Mouse (Mus musculus) midbrain, embryonic 14.5 days (tissue): Measurements from ENCODE around the gene Smpd1. TPM values are rescaled to one million over a fixed set of nuclear protein-coding genes. Genes with fewer than 3 reads are reported as not detected.

ENCODE experiments used
- ATAC-seq: fragments of 200-750 bp; cut with Nextera tagmentation; 2 replicates; pipeline ENCODE4 v1.8.0; 2017; ENCODE audit warnings: moderate number of reproducible peaks, moderate library complexity; ENCODE audit not compliant: low FRiP score, low TSS enrichment
- DNase-seq: peaks from one replicate; pipeline ENCODE4 v3.0.0-alpha.2; 2015
- H3K27ac ChIP-seq: fragments of 300-500 bp; sonication (generic); replicated peaks from 2 replicates; pipeline ENCODE4 v1.5.1; 2014; ENCODE audit warnings: mild to moderate bottlenecking, low read depth, low read length, moderate library complexity
- H3K27me3 ChIP-seq: fragments of 300-500 bp; sonication (generic); 2 replicates; pipeline ENCODE4 v1.6.1; 2014; ENCODE audit warnings: low read length, control low read depth, mixed read lengths; ENCODE audit not compliant: control insufficient read depth, insufficient read depth
- H3K36me3 ChIP-seq: fragments of 300-500 bp; sonication (generic); 2 replicates; pipeline ENCODE4 v1.6.1; 2014; ENCODE audit warnings: low read length, control low read depth; ENCODE audit not compliant: control insufficient read depth, insufficient read depth
- H3K4me1 ChIP-seq: fragments of 300-500 bp; sonication (generic); 2 replicates; pipeline ENCODE4 v1.6.1; 2014; ENCODE audit warnings: mild to moderate bottlenecking, antibody characterized with exemption, low read length, control low read depth; ENCODE audit not compliant: control insufficient read depth, insufficient read depth
- H3K4me2 ChIP-seq: fragments of 300-500 bp; sonication (generic); 2 replicates; pipeline ENCODE4 v1.6.1; 2014; ENCODE audit warnings: mild to moderate bottlenecking, low read length, moderate library complexity
- H3K4me3 ChIP-seq: fragments of 300-500 bp; sonication (generic); replicated peaks from 2 replicates; pipeline ENCODE4 v1.5.1; 2014; ENCODE audit warnings: low read depth, low read length
- H3K9ac ChIP-seq: fragments of 300-500 bp; sonication (generic); replicated peaks from 2 replicates; pipeline ENCODE4 v1.6.1; 2014; ENCODE audit warnings: mild to moderate bottlenecking, low read length, moderate library complexity
- H3K9me3 ChIP-seq: fragments of 300-500 bp; sonication (generic); 2 replicates; pipeline ENCODE4 v1.6.1; 2016; ENCODE audit warnings: low read length, control low read depth, mixed read lengths; ENCODE audit not compliant: control insufficient read depth
- WGBS: fragments of 180-500 bp; shearing (Covaris S2); extraction: QIAGEN DNeasy Blood & Tissue Kit; methylation state at CpG from one replicate; pipeline ENCODE4 v1.1.7; 2014; 5-methylcytosine and 5-hydroxymethylcytosine counted together
- polyA plus RNA-seq: library from polyadenylated mRNA; unstranded; fragments of >200 nt; fragmentation: Nextera tagmentation; extraction: Ambion mirVana; gene quantifications from 2 replicates; pipeline ENCODE4 v1.2.1, GENCODE M21; 2014

Smpd1 gene
- polyA plus RNA-seq: 90.6 and 91.4 TPM in 2 replicates

DNA sequence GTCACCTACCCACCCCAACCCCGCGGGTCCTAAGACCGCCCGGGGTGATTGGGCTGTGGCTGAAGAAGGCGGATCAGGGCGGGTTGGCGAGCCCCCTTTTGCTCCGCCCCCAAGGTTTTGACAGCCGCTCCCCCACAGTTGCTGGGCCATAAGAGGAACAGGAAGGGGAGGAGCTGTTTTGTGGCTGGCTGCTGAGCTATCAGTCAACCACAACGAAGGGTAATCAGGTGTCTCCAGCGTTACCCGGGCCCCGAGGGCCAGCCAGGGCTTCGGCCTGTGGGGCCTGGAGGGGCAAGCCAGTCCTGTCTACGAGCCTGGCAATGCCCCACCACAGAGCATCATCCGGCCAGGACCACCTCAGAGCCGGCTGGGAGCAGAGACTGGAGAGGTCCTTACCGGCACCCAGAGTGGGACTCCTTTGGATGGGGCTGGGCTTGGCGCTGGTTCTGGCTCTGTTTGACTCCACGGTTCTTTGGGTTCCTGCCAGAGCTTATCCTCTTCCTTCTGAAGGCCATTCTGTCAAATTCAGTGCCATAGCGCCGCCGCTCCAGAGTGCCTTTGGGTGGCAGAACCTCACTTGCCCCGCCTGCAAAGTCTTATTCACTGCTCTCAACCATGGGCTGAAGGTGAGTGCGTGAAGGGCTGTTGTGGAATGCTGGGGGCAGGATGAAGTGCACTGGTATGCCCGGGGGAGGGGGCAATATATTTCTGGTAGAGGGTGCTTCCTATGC is at the start of gene Smpd1:
Smpd1 (plus strand) TSS at position 149 of the 731 bp plus-strand sequence.
- Histone ChIP-seq H3K9me3 (no peaks in the 10 kb centered on the region), H3K4me2 (peak within 1 kb of the TSS; percentile 65), H3K27ac (peak within 1 kb of the TSS; percentile 79), H3K36me3 (peaks cover 26% of the 10 kb centered on the region), H3K9ac (peak within 1 kb of the TSS; percentile 87), H3K27me3 (no peaks in the 10 kb centered on the region), H3K4me3 (peak within 1 kb of the TSS; percentile 75), H3K4me1 (peaks cover 22% of the 10 kb centered on the region)
- ATAC-seq (peak; percentile 93), DNase-seq (peak; percentile 95)
- WGBS: 3% methylated on average over 26 of the region's 26 CpGs

DNA sequence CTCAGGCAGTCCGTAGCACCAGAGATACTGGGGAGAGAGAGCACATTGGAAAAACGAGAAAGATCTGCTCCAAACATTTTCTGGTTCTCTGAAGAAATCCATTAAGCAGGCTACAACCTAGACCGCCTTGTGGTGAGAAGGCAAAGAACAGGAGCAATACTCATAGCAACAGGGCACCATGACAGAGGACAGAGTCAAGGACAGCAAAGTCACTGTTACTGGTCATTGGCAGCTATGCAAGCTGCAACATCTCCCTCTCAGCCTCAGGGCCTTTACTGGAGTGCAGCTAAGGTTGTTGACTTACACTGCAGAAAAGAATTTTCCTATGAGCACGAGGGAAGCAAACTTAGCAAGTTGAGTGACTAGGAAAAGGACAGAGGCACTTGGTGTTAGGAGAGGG is 46.9 kb upstream of the Smpd1 start:
- WGBS: 80% methylated on average over 4 of the region's 4 CpGs
- DNase-seq (no peak), ATAC-seq (no peak)
- H3K4me1 ChIP-seq: no peaks in the 10 kb centered on the region
- no peaks in the 10 kb centered on the region for H3K36me3 ChIP-seq
- no peak overlapping the region for H3K4me3 ChIP-seq
- no peak overlapping the region for H3K4me2 ChIP-seq
- H3K27me3 ChIP-seq: no peaks in the 10 kb centered on the region
- no peak overlapping the region for H3K27ac ChIP-seq
- H3K9ac ChIP-seq: no peak overlapping the region
- no peaks in the 10 kb centered on the region for H3K9me3 ChIP-seq

DNA sequence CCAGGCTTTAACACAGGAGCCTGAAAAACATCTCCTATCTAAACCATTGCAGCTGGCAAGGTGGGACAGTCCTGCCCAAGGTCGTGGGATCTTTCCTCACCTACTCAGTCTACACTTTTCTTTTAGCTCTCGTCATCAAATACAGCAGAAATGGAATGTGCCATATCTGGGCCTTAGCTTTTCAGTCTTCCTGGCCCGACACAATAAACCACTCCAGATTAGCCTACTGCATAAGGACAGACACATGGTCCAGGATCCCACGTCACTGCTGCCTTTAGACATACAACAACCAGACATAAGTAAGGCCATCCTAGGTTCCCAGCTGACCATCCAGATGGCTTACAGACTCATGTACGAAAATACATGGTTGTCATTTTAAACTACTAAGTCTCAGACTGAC is 44.0 kb upstream of the Smpd1 start:
- no peak for DNase-seq
- Histone ChIP-seq H3K27ac (no peak overlapping the region), H3K9me3 (no peaks in the 10 kb centered on the region), H3K4me3 (no peak overlapping the region), H3K4me1 (peaks cover 4% of the 10 kb centered on the region; the same call in 1 of the 2 replicates), H3K36me3 (no peaks in the 10 kb centered on the region), H3K9ac (no peak overlapping the region), H3K4me2 (no peak overlapping the region), H3K27me3 (no peaks in the 10 kb centered on the region)
- WGBS: 88% methylated on average over 5 of the region's 5 CpGs
- no peak for ATAC-seq

DNA sequence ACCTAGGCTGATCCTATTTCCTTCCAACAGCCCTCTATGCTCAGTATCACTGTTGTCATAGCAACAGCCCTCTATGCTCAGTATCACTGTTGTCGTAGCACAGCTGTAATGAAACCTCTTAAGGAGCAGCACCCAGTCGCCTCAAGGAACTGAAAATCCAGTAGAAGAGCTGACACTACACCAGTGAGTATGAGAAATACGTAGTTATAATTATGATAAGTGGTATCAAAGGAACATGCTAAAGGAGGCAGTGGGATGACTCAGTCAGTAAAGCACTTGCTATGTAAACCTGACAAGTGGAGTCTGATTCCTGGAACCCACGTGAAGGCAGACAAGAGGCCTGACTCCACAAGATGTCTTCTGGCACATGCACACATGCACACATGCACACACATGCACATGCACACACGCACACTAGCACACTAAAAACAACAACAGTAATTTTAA is 40.3 kb upstream of the Smpd1 start:
- Histone ChIP-seq H3K9me3 (no peaks in the 10 kb centered on the region), H3K4me1 (peaks cover 8% of the 10 kb centered on the region; the same call in 1 of the 2 replicates), H3K9ac (0 out of 2 replicates have a peak overlapping the region, but pooled peaks have one; percentile 6), H3K27me3 (no peaks in the 10 kb centered on the region), H3K36me3 (no peaks in the 10 kb centered on the region), H3K27ac (peak overlapping the region; percentile 45), H3K4me2 (no peak overlapping the region), H3K4me3 (no peak overlapping the region)
- ATAC-seq (peak; percentile 51; the same call in 1 of the 2 replicates), DNase-seq (peak; percentile 75)
- 52% methylated on average over 5 of the region's 5 CpGs for WGBS

DNA sequence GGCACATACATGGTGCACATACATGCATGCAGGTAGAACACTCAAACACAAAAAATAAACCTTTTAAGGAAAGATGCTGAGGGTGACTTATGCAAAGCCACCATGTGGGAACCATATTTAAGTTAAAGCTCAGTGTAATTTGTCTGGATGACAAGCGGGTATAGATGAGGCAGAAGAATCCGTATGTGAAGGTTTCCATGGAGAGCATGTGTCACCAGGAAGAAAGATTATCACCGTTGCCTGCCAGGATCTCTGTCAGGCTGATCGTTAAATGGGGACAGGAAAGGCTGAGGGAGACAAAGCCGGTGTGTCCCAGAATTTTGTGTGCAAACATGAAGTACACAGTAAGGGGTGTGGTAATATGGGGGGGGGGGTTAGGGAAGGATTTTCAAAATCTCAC is 39.6 kb upstream of the Smpd1 start:
- no peak overlapping the region for H3K27ac ChIP-seq

DNA sequence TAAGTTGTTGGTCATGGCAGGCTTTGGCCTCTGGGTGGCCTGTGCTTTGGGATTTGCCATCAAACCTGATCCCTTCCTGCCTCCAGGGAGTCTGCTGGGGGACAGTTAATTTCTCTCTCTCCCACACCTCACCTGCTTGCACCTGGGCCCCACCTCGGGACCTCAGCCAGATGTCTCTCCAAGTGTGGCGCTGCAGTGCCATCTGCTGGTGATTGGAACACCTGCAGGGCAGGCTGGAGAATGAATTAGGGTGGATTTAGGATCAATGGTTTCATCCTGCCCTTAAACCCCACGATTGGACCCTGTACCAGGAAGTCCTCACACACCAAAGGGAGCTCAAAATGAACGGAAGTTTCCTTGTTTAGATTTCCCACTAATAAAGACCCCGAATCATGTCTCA is 39.0 kb upstream of the Smpd1 start:
- WGBS: 9% methylated on average over 5 of the region's 5 CpGs
- Histone ChIP-seq H3K27ac (no peak overlapping the region), H3K4me1 (peaks cover 8% of the 10 kb centered on the region; the same call in 1 of the 2 replicates)

More for the DNA sequence above, 39.6 kb upstream of the Smpd1 start:
- Histone ChIP-seq H3K27me3 (no peaks in the 10 kb centered on the region), H3K4me1 (peaks cover 8% of the 10 kb centered on the region; the same call in 1 of the 2 replicates), H3K9ac (no peak overlapping the region), H3K4me3 (no peak overlapping the region), H3K9me3 (no peaks in the 10 kb centered on the region), H3K4me2 (no peak overlapping the region), H3K36me3 (no peaks in the 10 kb centered on the region)
- DNase-seq: no peak
- 66% methylated on average over 5 of the region's 5 CpGs for WGBS
- ATAC-seq: peak; percentile 7; the same call in 1 of the 2 replicates

DNA sequence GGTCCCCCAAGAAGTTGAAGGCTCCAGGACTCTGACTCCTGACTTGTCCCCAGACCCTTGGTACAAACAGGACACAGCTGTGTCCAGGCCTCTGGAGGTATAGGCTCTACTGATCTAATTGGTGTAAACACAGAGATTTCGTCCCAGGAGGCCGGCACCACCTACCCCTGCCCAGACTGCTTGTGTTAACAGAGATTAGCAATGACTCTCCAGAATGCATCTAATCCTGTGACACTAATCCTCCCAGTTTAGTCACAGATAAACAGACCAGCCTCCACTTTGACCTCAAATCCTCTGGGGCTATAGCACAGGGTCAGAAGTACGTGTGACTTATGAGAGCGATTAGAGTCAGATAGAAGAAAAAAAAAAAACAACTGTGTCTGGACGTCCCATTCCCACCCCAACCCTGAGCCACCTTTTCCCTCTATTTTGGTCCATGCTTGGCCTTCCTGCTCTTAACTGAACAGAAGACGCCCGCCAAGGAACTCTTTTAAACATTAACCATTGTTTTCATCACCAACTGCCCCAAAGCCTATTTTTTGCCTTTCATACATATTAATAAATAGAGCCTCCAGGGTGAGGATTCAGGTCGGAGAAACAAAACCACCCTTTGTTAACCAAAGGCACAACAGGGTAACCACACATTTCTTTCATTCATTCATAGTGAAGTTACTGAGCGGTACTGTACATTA is 37.3 kb upstream of the Smpd1 start:
- DNase-seq (peak; percentile 29), ATAC-seq (no peak; the same call in 1 of the 2 replicates)
- H3K36me3 ChIP-seq: no peaks in the 10 kb centered on the region
- no peaks in the 10 kb centered on the region for H3K27me3 ChIP-seq
- no peak overlapping the region for H3K4me2 ChIP-seq
- peaks cover 8% of the 10 kb centered on the region; the same call in 1 of the 2 replicates for H3K4me1 ChIP-seq
- H3K9me3 ChIP-seq: no peaks in the 10 kb centered on the region
- H3K4me3 ChIP-seq: no peak overlapping the region
- 9% methylated on average over 9 of the region's 9 CpGs for WGBS
- H3K27ac ChIP-seq: no peak overlapping the region
- no peak overlapping the region for H3K9ac ChIP-seq

More for the DNA sequence above, 39.0 kb upstream of the Smpd1 start:
- H3K4me2 ChIP-seq: no peak overlapping the region
- no peaks in the 10 kb centered on the region for H3K9me3 ChIP-seq
- DNase-seq (peak; percentile 87), ATAC-seq (peak; percentile 28)
- no peaks in the 10 kb centered on the region for H3K27me3 ChIP-seq
- H3K9ac ChIP-seq: no peak overlapping the region
- no peaks in the 10 kb centered on the region for H3K36me3 ChIP-seq
- H3K4me3 ChIP-seq: no peak overlapping the region

DNA sequence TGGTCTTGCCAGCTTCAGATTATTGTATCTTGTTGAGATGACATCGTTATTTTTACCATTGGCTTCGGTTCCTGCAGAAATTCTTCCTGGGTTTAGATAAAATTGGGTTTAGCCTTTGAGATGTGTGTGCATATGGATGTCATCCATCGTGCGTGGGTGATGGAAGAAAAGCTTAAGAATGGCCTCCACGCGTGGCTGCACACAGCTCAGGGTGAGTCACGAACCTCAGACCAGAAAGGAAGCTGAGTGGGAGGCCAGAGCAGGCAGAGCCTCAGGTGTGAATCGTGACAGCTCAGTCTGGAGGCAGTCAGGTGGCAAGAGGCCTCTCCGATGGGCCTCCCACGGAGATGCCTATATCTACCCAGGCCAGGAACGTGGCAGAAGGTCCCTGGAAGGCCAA is 34.8 kb upstream of the Smpd1 start:
- ATAC-seq (no peak), DNase-seq (no peak)
- H3K36me3 ChIP-seq: no peaks in the 10 kb centered on the region
- no peak overlapping the region for H3K4me2 ChIP-seq
- no peak overlapping the region for H3K4me3 ChIP-seq
- 69% methylated on average over 11 of the region's 11 CpGs for WGBS
- H3K4me1 ChIP-seq: peaks cover 8% of the 10 kb centered on the region; the same call in 1 of the 2 replicates
- no peak overlapping the region for H3K9ac ChIP-seq
- H3K27me3 ChIP-seq: no peaks in the 10 kb centered on the region
- no peaks in the 10 kb centered on the region for H3K9me3 ChIP-seq
- H3K27ac ChIP-seq: no peak overlapping the region
